Mouse (Mus musculus) hindbrain, embryonic 13.5 days (tissue): ENCODE data around the gene Ugp2. TPM values are rescaled to one million over a fixed set of nuclear protein-coding genes. Genes with fewer than 3 reads are reported as not detected.

Experiments used
- ATAC-seq: fragments of 200-750 bp; cut with Nextera tagmentation; 2 replicates; pipeline ENCODE4 v1.8.0; 2017; ENCODE audit warnings: moderate TSS enrichment; ENCODE audit not compliant: low FRiP score
- H3K27ac ChIP-seq: fragments of 300-500 bp; sonication (generic); 2 replicates; pipeline ENCODE4 v1.5.1; 2015; ENCODE audit warnings: inconsistent platforms, mild to moderate bottlenecking, moderate library complexity
- H3K27me3 ChIP-seq: fragments of 300-500 bp; sonication (generic); 2 replicates; pipeline ENCODE4 v1.6.1; 2015; ENCODE audit warnings: mild to moderate bottlenecking, inconsistent platforms
- H3K36me3 ChIP-seq: fragments of 300-500 bp; sonication (generic); 2 replicates; pipeline ENCODE4 v1.6.1; 2015; ENCODE audit warnings: mild to moderate bottlenecking, inconsistent platforms
- H3K4me1 ChIP-seq: fragments of 300-500 bp; sonication (generic); replicated peaks from 2 replicates; pipeline ENCODE4 v1.6.1; 2015; ENCODE audit warnings: inconsistent platforms
- H3K4me2 ChIP-seq: fragments of 300-500 bp; sonication (generic); 2 replicates; pipeline ENCODE4 v1.6.1; 2015; ENCODE audit warnings: inconsistent platforms, mild to moderate bottlenecking, moderate library complexity
- H3K4me3 ChIP-seq: fragments of 300-500 bp; sonication (generic); 2 replicates; pipeline ENCODE4 v1.5.1; 2015; ENCODE audit warnings: mild to moderate bottlenecking, inconsistent platforms
- H3K9ac ChIP-seq: fragments of 300-500 bp; sonication (generic); 2 replicates; pipeline ENCODE4 v1.6.1; 2015; ENCODE audit warnings: mild to moderate bottlenecking, inconsistent platforms
- H3K9me3 ChIP-seq: fragments of 300-500 bp; sonication (generic); 2 replicates; pipeline ENCODE4 v1.6.1; 2016; ENCODE audit warnings: inconsistent platforms
- WGBS: fragments of 180-500 bp; shearing (Covaris S2); methylation state at CpG from one replicate; pipeline ENCODE4 v1.1.7; 2015; 5-methylcytosine and 5-hydroxymethylcytosine counted together
- polyA plus RNA-seq: library from polyadenylated mRNA; unstranded; fragments of >200 nt; fragmentation: Nextera tagmentation; extraction: Ambion mirVana; gene quantifications from 2 replicates; pipeline ENCODE4 v1.2.1, GENCODE M21; 2015

The Ugp2 gene
- polyA plus RNA-seq, result 65.0 and 71.6 TPM in 2 replicates

- Histone ChIP-seq H3K4me2 (peak within 1 kb of the TSS; percentile 68), H3K9me3 (no peaks in the 10 kb centered on the region), H3K27me3 (no peaks in the 10 kb centered on the region), H3K27ac (peak within 1 kb of the TSS; percentile 83), H3K4me3 (peak within 1 kb of the TSS; percentile 90), H3K9ac (peak within 1 kb of the TSS; percentile 87), H3K4me1 (peaks cover 24% of the 10 kb centered on the region), H3K36me3 (no peaks in the 10 kb centered on the region)
- ATAC-seq, result peak; percentile 99
- 6% methylated on average over 38 of the region's 38 CpGs for WGBS
Measured at GRCm38 (mm10) chr11:21371122-21371806, at the start of gene Ugp2. TSS of gene Ugp2 (minus strand) at chr11:21371201.

DNA sequence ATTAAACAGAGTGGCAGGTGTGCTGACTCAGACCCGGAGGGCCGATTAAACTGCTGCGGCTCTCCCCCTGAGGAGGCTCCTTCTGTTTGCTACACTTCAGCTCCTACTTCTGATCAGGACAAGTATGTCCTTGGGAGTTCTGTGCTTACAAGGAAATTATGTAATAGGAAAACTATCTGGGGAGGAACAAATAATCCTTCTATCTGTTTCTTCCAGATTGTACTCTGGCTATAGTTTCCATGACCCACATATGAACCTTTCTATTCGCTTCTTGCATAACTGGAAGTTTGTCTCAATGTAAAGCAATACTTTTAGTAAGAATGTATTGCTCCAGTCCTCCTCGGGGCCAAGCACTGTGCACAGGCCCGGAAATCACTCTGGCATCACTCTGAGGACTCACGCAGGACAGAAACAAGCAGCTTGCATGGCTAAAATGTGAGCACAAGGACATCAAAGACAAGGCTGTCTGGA lies 43.9 kb upstream of the Ugp2 start:
- Histone ChIP-seq H3K4me3 (no peak overlapping the region), H3K9me3 (no peaks in the 10 kb centered on the region), H3K9ac (no peak overlapping the region), H3K27me3 (no peaks in the 10 kb centered on the region), H3K27ac (no peak overlapping the region), H3K4me2 (no peak overlapping the region), H3K36me3 (no peaks in the 10 kb centered on the region), H3K4me1 (no peaks in the 10 kb centered on the region)
- 64% methylated on average over 7 of the region's 7 CpGs for WGBS
- ATAC-seq, result no peak

- H3K9me3 ChIP-seq, result no peaks in the 10 kb centered on the region
- no peak overlapping the region for H3K4me2 ChIP-seq
- H3K27ac ChIP-seq, result no peak overlapping the region
- no peak overlapping the region for H3K9ac ChIP-seq
- WGBS, result 92% methylated on average over 4 of the region's 4 CpGs
- no peaks in the 10 kb centered on the region for H3K4me1 ChIP-seq
- no peak for ATAC-seq
- no peak overlapping the region for H3K4me3 ChIP-seq
- H3K27me3 ChIP-seq, result no peaks in the 10 kb centered on the region
- no peaks in the 10 kb centered on the region for H3K36me3 ChIP-seq
Measured at GRCm38 (mm10) chr11:21406668-21407067, 35.7 kb upstream of the Ugp2 start.

DNA sequence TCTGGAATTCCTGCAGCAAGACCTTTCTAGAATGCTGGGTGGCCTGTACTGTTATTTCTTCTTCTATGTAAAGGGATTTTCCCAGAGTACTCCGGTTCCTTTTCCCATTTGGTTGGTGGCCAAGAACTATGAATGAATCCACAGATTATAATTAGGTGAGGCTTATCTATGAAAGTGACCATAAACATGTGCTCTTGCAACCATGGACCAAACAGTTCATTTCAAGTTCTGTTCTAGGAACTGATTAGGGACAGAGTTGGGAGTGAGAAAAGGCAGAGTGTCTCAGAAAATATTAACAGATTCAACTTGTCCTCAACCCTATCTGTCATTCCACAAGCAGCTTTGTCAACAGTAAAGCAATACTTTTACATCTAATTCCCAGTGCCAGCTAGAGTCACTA lies 35.1 kb upstream of the Ugp2 start:
- Histone ChIP-seq H3K4me3 (no peak overlapping the region), H3K9me3 (no peaks in the 10 kb centered on the region), H3K9ac (no peak overlapping the region), H3K36me3 (no peaks in the 10 kb centered on the region), H3K4me1 (no peaks in the 10 kb centered on the region), H3K27ac (no peak overlapping the region), H3K4me2 (no peak overlapping the region), H3K27me3 (no peaks in the 10 kb centered on the region)
- no peak for ATAC-seq
- WGBS, result 95% methylated on average over 1 of the region's 1 CpGs

DNA sequence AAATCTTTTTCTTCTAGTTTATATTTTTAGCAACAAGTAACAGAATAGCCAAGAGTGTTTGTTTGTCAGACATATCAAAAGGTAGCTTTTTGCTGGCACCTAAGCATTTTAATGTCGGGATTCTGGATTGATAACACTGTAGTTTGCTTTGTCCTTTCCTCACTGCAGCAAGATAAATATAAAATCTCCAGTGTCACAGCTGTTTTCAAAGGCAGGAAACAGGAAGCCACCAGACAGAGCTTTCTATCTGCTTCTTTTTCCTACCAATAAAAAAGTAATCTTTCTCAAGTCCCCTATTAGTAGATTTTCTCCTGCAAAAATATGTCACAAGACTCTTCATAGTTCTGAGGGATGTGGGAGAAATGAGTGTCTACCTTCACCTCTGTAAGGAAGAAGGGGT lies 32.9 kb upstream of the Ugp2 start:
- H3K27ac ChIP-seq, result no peak overlapping the region
- no peak for ATAC-seq
- no peaks in the 10 kb centered on the region for H3K36me3 ChIP-seq
- WGBS, result 63% methylated on average over 1 of the region's 1 CpGs
- no peaks in the 10 kb centered on the region for H3K4me1 ChIP-seq
- no peak overlapping the region for H3K4me2 ChIP-seq
- no peaks in the 10 kb centered on the region for H3K9me3 ChIP-seq
- no peaks in the 10 kb centered on the region for H3K27me3 ChIP-seq
- H3K4me3 ChIP-seq, result no peak overlapping the region
- H3K9ac ChIP-seq, result no peak overlapping the region

GRCm38 (mm10) chr11:21402481-21403254 lies 31.7 kb upstream of the Ugp2 start:
- no peaks in the 10 kb centered on the region for H3K9me3 ChIP-seq
- H3K4me2 ChIP-seq, result no peak overlapping the region
- no peak overlapping the region for H3K27ac ChIP-seq
- no peak for ATAC-seq
- no peak overlapping the region for H3K4me3 ChIP-seq
- H3K9ac ChIP-seq, result no peak overlapping the region
- no peaks in the 10 kb centered on the region for H3K27me3 ChIP-seq
- H3K36me3 ChIP-seq, result no peaks in the 10 kb centered on the region
- H3K4me1 ChIP-seq, result no peaks in the 10 kb centered on the region
- WGBS, result 77% methylated on average over 5 of the region's 5 CpGs

DNA sequence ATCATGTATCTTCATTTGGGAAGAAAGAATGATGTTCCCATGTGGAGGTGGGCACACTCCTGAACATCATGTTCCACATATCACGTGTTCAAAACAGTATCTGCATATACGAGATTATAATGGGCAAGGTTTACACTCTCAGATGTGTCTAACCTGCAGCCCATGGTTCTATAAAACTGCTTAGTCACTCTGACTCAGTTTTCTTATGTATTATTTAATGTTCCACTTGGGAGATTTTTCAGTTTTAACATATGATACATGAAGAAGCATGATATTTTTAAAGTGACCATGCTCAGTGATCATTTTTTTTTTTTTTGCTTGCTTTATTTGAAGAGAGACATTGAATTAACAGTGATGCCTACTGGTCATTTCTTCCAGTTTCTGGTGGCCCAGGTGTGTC lies 30.2 kb upstream of the Ugp2 start:
- Histone ChIP-seq H3K9ac (no peak overlapping the region), H3K27ac (no peak overlapping the region), H3K36me3 (no peaks in the 10 kb centered on the region), H3K4me2 (no peak overlapping the region), H3K9me3 (no peaks in the 10 kb centered on the region), H3K27me3 (no peaks in the 10 kb centered on the region), H3K4me1 (no peaks in the 10 kb centered on the region), H3K4me3 (no peak overlapping the region)
- ATAC-seq, result no peak
- 91% methylated on average over 2 of the region's 2 CpGs for WGBS

DNA sequence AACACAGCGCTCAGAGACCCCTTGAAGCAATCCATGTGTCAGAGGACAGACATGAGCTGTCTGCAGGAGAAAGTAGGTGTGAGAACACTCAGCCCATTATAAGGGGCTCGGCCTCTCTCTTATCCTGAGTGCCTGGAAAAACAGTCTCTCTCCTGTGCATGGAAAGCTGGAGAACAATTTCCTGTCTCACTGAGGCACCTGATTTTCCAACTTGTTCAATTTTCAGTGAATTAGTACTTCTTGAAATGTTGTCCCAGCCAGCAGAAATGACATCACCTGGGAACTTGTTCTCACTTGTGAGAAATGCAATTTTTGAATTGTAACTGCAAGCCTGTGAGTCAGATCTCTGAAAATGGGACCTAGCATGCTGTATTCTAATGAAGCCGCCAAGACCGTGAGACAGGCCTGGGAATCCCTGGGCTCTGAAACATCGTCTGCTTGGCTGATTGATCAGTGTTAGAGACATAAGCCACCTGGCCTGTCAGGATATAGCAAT lies 28.2 kb upstream of the Ugp2 start:
- Histone ChIP-seq H3K4me1 (no peaks in the 10 kb centered on the region), H3K4me2 (no peak overlapping the region), H3K4me3 (no peak overlapping the region), H3K27me3 (no peaks in the 10 kb centered on the region), H3K9me3 (no peaks in the 10 kb centered on the region), H3K27ac (no peak overlapping the region), H3K9ac (no peak overlapping the region), H3K36me3 (no peaks in the 10 kb centered on the region)
- ATAC-seq, result no peak
- WGBS, result 64% methylated on average over 5 of the region's 5 CpGs

DNA sequence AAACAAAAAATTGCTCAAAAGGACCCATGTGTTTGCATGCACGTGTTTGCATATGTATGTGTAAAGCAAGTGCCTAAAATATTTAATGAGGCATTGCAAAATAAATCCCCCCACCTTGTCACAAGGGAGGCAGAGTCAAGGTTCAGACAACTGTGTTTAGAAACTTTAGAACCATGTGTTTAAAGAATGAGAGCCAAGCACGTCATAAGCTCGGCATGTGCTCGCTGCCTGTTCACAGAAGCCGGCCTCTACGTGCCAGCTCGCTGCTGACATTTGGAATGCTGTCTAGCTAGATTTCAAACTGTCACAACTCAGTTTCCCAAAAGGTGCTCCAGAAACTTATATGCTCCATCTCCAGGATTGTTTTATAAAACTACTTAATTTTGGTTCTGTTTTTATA lies 27.5 kb upstream of the Ugp2 start:
- H3K36me3 ChIP-seq, result no peaks in the 10 kb centered on the region
- H3K27me3 ChIP-seq, result no peaks in the 10 kb centered on the region
- 74% methylated on average over 7 of the region's 7 CpGs for WGBS
- H3K4me2 ChIP-seq, result no peak overlapping the region
- H3K4me3 ChIP-seq, result no peak overlapping the region
- H3K9ac ChIP-seq, result no peak overlapping the region
- no peak for ATAC-seq
- no peaks in the 10 kb centered on the region for H3K4me1 ChIP-seq
- H3K9me3 ChIP-seq, result no peaks in the 10 kb centered on the region
- no peak overlapping the region for H3K27ac ChIP-seq

DNA sequence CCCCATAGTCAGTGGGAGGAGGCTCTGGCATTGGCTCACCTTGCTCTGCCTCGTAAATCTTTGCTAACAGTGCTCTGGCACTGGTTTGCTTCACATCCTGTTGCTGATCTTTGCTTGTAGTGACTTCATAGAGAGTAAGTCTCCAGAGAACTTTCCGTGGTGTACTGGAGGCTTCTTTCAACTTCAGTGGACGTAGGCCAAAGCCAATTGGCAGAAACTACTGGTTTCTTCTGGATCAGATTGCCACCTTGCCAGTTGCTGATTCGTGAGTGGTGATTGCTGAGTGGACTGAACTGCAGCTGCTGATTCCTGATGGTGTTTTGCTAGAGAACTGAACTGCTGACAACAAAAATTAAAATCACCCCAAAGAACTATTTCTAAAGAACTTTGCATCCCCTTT lies 15.8 kb upstream of the Ugp2 start:
- Histone ChIP-seq H3K27me3 (no peaks in the 10 kb centered on the region), H3K4me1 (no peaks in the 10 kb centered on the region), H3K4me2 (no peak overlapping the region), H3K36me3 (no peaks in the 10 kb centered on the region), H3K4me3 (no peak overlapping the region), H3K27ac (no peak overlapping the region), H3K9ac (no peak overlapping the region), H3K9me3 (no peaks in the 10 kb centered on the region)
- 80% methylated on average over 4 of the region's 4 CpGs for WGBS
- ATAC-seq, result no peak

DNA sequence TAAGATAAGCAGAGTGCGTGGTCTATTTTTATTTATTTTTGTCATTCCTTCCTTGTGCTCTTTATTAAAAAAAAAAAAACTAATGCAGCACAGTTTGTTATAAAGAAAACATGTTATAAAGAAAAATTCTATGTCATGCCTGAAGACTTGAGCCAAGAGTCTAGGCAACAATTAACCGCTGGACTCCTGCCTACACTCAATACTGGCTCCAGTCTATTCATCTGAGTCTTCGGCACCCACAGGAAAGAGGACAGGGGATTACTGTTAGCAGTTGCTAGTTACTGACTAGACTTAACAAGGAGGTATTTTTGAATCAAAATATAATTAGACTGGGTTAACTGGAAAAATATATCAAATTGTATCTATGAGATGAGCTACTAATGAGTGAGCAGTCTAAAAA lies 3.1 kb upstream of the Ugp2 start:
- Histone ChIP-seq H3K27me3 (no peaks in the 10 kb centered on the region), H3K9ac (no peak overlapping the region), H3K9me3 (no peaks in the 10 kb centered on the region), H3K4me2 (no peak overlapping the region), H3K4me1 (peaks cover 14% of the 10 kb centered on the region), H3K4me3 (no peak overlapping the region), H3K27ac (no peak overlapping the region), H3K36me3 (no peaks in the 10 kb centered on the region)
- 90% methylated on average over 3 of the region's 3 CpGs for WGBS
- ATAC-seq, result no peak

GRCm38 (mm10) chr11:21370399-21371121 lies 441 bp downstream of the Ugp2 start:
- under 1% methylated on average over 53 of the region's 69 CpGs for WGBS
- Histone ChIP-seq H3K9me3 (no peaks in the 10 kb centered on the region), H3K9ac (peak overlapping the region; percentile 87)

More at GRCm38 (mm10) chr11:21370399-21371121, 441 bp downstream of the Ugp2 start:
- peak overlapping the region; percentile 90 for H3K4me3 ChIP-seq
- peak; percentile 92 for ATAC-seq
- peaks cover 24% of the 10 kb centered on the region for H3K4me1 ChIP-seq
- no peaks in the 10 kb centered on the region for H3K36me3 ChIP-seq
- H3K4me2 ChIP-seq, result peak overlapping the region; percentile 68
- no peaks in the 10 kb centered on the region for H3K27me3 ChIP-seq
- H3K27ac ChIP-seq, result peak overlapping the region; percentile 83
